Mouse (Mus musculus) retina, embryonic 14.5 days (tissue): Measurements from ENCODE around the gene Stk38.
"Not testable (repeated sequence)": the region's sequence is repeated elsewhere in the genome, so short reads cannot be mapped to it uniquely, and the experiment has no call there.

Experiments
- DNase-seq: peaks from one replicate; pipeline ENCODE4 v3.0.0-alpha.2; 2015; ENCODE audit warnings: low spot score

The Stk38 gene

DNA sequence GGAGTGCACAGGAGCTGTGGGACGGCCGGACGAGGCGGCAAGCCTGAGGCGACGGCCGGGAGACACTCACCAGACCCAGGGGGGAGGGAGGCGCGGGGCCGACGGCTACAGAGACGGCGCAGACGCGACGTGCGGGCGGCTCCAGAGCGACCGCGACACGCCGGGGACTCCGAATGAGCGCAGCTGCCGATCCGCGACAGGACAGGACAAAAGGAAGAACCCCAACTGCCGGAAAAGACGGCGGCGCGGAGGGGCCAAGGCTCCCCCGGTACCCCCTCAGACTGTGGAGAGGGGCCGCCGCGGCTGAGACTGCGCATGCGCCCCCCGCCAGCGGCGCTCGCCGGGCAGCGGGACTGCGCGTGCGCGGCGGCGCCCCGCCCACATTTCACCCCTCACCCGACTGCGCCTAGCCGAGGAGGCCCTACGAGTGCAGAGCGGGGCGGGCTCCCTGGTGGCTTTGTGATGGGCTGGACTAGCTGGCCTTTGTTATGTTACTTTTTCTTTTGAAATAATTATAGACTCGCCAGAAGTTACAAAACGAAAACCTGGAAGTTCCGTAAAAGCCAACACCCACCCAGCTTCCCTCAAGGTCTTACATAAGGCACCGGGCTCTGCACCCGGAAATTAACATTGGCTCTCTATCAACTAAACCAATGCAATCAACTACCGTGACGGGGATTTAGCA lies at the start of gene Stk38:
Stk38 (minus strand) TSS at position 355 of the 685 bp plus-strand sequence.
- peak; percentile 91 for DNase-seq

DNA sequence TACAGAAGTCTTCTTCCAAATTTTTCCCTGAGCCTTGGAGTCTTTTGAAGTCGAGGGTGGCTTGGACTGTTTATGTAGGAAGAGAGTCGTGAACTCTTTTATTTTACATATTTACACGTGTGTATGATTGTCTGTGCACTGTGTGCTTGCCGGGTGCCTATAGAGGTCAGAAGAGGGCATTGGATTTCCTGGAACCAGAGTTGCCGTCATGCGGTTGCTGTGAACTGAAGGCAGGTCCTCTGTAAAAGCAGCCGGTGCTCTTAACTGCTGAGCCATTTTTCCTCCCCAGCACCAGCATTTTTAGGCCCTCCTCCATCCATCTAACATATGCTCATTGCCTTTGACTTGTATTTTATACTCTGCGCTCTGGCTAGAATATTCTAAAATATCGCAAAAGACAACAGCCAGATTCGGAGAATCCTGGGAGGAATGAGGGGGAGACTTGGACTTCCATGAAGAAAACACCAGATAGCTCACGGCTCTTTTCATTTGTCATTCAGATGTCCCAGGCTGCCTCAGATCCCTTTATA lies 49.6 kb upstream of the Stk38 start:
- DNase-seq: no peak

DNA sequence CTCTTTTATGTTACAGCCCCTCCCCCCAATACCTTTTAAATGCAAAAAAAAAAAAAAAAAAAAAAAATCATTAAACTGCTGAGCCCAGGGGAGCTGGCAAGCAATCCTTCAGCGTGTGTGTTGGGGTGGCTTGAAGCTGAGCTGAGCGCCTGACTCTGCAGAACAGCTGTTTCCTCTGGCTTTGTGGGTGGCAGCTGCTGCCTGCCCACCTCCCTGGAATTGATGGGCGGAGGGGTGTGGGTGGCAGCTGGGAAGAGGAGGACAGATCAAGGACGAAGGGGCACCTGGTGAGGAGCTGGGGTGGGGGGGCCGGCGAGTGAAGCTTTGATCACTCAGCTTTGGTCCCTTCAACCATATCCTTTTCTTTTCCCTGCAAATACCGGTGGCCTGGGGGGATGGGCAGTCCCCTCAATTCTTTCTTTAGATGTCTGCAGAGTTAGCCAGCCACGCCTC lies 48.9 kb upstream of the Stk38 start:
- DNase-seq: no peak

DNA sequence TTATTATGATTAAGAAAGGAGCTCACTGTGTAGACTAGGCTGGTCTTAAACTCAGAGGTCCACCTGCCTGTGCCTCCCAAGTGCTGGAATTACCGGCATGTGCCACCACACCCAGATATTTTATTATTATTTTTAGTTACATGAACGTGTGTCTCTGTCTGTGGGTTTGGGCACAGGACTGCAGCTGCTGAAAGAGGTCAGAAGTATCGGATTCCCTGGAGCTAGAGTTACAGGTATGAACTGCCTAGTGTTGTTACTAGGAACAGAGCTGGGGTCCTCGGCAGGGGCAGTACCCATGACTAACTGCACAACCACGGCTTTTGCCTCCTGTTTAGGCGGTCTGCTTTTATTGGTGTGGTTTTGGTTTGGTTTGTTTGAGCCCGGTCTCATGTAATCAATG lies 48.4 kb upstream of the Stk38 start:
- DNase-seq: no peak

DNA sequence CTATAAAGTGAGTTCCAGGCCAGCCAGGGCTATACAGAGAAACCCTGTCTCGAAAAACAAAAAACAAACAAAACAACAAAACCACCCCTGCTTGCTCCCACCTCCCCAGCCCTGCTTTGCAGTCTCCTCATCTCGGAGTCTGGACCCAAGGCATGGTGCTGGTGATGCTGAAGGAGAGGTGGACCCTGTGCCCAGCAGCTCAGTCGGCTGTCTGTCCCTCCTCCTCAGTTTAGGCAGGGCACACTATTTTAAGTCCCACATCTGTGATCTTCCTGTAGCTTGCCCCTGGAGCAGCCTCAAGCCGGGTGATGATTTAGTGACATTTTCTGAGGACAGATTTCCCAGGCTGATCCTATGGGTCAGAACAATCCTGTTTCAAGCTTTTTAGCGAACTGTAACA lies 47.8 kb upstream of the Stk38 start:
- no peak for DNase-seq

DNA sequence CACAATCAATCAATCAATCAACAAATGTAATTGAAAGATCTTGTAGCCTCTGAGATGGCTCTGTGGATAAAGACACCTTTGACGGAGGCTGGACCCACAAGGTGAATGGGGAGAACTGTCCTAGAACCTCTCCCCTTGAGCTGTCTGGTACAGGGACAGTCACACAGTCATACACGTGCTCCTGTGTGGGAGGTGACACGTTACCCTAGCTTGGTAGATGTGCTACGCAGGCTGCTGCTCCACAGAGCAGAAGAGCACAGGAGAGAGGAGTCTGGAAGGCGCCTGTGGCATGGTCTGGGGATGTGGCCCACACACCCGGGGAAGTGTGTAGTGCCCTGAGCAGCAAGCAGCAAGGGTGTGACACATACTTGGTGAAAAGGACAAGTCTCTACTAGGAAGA lies 46.6 kb upstream of the Stk38 start:
- no peak for DNase-seq

DNA sequence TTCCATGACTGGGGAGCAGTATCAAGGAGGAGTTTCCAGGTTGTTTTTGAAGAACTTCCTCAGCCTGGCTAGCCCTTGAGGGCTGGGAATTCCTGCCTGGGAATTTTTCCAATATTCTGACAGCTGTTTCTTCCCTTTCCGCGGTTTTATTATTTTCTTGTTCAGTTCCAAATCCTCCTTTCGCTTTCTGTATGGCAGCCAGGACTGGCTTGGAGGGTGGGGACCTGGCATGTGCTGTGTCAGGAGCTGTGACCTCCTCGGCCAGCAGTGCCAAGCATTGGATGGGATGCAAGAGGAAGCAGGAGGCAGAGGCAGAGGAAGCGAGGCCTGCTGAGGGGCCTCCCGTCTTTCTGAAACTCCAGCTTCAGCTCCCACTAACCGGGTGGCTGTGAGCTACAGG lies 46.0 kb upstream of the Stk38 start:
- no peak for DNase-seq

DNA sequence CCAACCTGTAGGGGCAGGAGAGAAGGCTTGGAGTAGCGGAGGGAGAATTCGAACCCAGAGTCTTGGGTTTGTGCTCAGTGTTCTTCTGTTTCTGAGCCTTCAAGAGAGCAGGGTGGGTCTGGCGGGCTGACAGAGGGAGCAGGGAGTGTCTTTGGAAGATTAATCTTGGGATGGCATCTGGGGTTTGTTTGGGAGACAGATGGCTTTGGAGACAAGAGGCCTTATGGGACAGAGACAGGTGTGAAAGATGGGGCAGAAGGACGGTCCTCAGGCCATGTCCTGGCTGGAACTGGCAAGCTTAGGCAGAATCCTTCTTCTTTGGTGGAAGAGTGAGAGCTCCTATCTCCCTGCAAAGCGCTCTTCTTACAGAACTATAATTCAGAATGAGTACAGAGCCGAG lies 45.3 kb upstream of the Stk38 start:
- no peak for DNase-seq

DNA sequence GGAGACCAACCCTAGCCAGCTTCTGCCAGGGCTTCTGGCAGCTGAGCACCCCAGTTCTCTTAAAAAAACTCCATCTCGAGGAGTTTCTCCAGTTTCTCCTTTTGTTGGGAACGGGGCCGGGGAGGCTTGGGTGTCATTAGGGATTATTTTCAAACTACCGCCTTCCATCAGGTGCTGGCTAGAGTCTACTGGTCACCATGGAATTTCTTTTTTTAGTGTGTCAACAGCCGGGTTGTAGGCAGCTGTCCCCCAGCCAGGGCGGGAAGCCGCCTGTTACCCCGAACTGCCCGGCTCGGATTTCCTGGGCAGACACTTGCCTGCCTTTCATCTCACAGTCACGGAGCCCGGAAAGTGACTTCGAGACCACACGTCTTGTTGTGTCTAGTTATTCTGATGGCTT lies 43.0 kb upstream of the Stk38 start:
- no peak for DNase-seq

DNA sequence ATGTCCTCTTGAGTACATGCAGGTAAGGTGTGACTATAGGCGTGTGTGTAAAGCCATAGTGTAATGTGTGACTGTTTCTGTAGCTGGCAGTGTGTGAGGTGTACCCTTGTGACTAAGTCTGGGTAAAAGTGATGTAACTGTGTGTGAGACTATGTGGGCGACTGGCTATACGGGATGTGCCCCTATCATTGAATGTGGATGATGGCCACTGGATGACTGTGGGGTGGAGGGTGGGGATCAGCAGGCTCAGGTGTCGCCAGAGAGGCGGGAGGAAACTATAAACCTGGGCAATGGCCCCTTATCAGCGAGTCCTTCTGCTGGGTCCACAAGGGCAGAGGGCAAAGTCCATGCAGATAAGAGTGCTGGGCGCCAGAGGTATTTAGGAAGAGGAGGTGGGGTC lies 42.1 kb upstream of the Stk38 start:
- no peak for DNase-seq

DNA sequence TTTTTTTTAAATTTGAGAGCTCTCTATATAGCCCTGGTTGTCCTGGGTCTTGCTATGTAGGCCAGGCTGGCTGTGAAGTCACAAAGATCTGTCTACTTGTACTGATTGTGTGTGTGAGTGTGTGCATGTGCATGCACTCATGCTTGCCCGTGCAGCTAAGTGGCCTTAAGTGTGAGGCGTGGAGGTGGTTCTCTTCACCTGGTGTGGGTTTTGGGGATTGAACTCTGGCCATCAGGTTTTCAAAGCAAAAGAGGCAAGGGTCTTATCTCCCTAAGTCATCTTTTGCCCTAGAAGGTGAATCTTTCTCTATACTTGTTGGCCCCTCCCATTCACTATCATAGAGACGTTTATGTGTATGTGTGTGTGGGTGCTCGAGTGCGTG lies 41.7 kb upstream of the Stk38 start:
- no peak for DNase-seq

DNA sequence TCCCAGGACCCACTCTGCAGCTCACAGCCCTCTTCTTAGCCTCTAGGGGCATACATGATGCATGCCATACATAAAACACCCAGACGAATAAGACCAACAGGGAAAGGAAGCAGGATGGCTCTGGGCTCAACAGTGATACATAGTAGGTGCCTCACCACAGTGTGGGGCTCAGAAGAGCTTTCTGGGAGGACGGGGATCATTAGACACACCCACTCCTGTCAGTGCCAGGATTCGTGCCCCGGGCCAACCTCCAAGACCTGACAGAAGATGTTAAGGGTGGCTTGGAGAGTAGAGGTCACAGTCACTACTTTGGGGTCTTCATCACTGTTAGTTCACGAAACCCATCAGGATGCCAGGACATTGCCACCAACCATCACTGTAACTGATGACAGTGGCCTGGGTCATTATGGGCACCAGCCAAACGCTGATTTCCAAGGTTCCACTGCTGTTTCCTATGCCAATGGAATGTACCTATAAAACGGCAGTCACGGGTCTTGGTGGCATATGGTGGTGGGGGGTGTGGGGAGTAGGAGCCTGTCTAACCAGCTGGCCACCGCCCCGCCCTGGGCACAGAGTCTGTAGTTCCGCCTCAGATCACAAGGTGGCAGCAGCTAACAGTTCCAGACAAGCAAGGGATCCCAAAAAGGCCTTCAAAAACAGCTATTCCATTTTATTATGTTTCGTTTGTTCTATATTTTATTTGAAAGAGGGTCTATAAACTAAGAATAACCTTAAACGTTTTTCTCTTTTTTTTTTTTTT lies 41.1 kb upstream of the Stk38 start:
- DNase-seq: peak; percentile 90

DNA sequence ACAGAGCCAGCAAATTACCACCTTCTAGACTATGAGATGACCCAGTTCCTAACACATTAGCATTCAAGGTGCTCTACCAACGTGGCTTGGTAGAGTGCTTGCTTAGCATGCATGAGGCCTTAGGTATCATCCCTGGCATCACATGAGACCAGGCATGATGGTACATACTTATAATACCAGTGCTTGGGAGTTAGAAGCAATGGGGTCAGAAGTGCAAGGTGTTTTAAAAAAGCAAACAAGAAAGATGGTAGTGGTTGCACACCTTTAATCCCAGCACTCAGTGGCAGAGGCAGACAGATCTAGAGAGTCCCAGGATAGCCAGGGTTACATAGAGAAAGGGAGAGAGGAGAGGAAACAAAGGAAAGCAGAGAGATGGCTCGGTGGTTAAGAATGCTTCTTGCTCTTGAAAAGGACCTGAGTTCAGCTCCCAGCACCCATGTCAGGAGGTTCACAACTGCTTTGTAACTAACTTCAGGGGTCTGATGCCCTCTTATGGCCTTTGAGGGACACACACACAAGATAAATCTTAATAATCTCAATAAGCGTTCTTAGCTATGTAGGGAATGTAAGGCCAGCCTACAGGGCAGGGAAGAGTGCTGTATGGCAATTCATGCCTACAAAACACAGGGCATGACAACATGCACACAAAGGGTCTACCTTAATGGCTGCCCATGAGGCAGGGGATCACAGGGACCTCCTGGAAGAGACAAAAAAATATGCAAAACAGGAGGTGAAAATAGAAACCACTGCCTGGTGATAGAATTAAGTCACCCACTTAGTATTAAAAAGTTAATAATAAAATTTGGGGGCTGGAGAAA lies 40.1 kb upstream of the Stk38 start:
- no peak for DNase-seq

DNA sequence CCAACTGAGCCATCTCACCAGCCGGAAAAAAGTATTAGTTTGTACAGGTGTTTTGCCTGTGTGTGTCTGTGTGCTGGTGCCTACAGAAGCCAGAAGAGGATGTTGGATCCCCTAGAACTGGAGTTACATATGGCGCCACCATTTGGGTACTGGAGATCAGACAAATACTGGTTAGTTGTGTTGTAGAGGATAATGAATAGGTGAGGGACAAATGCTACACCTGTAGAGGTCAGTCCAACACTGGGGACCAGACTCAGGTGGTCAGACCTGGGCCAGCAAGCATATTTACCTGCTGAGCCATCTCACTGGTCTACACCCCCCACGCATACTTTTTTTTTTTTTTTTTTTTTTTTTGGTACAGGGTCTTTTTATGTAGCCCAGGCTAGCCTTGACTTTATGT lies 39.1 kb upstream of the Stk38 start:
- no peak for DNase-seq

DNA sequence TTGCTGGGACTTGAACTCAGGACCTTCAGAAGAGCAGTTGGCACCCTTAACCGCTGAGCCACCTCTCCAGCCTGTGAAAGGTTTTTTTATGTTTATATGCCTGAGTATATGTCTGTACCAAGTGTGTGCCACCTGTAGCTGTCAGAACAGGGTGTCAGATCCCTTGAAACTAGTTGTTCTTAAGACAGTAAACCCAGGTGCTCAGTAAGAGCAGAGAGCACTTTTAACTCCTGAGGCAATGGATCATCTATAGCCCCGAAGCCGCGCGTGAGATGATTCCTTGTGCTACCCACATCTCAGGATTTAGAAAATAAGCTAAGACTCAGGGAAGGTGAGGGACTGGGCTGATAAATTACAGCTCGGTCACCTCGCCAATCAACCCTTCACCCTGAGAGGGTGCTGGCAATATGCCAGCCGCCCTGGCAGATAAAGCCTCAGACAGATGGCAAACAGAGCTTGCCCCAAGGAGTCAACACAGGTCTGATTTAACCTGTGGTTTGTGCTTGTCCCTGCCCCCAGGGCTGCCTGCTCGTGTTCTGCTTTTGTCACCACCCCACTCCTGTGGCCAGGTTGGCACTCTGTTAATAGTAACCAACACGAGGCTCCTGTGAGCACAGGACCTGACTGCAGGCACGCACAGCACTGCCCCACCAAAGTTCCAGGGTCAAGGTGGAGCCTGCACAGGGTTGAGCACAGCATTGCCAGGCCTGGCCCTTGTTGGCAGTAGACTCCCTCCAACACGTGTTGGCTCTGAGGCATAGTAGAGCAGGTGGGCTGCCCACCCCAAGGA lies 38.1 kb upstream of the Stk38 start:
- DNase-seq: no peak

DNA sequence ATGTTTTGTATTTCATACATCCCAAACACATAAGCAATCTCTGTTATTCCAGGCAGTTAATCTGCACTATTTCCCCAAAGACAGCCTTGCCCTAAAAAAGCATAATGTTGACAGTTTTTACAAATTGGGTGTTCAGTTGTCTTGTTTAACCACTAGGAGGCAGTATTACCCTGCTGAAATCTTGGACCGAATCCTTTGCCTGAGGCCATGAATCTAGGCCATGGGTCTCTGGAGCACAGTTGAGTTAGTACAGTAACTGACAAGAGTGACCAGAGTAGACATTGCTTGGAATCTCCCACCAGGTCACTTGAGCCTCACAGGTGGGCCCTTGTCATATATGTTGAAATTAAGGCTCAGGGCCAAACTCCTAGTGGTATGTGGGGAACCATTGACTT lies 37.1 kb upstream of the Stk38 start:
- peak; percentile 79 for DNase-seq

DNA sequence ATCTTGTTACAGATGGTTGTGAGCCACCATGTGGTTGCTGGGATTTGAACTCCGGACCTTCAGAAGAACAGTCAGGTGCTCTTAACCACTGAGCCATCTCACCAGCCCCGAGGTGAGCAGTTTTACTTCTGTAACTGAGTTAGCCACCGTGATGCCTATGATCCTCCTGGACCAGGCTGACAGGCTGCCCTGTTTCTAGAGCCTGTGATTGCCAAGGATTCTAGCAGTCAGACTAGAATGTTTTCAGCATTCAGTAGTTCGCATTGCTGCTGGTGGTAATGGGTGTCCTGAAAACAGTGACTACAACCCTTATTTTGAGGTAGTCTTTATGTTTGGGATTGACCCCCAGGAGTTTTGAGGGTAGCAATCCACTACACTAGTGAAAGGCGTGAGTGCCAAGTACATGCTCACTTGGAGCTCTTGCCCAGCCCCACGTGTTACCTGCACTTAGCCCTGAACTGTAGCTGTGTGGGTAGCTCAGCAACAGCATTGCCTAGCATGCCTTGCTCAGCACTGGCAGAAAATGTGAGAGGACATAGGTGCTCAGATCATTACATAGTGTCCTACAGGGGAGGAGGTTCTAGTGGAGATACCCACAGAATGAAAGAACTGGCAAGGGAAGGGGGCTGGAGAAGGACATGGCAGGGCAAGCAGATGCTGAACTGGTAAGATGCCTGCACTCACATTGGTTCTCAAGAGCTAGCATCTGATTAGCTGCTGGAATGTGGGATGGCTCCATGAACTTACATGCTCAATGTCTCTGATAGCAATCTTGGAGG lies 36.5 kb upstream of the Stk38 start:
- no peak for DNase-seq

DNA sequence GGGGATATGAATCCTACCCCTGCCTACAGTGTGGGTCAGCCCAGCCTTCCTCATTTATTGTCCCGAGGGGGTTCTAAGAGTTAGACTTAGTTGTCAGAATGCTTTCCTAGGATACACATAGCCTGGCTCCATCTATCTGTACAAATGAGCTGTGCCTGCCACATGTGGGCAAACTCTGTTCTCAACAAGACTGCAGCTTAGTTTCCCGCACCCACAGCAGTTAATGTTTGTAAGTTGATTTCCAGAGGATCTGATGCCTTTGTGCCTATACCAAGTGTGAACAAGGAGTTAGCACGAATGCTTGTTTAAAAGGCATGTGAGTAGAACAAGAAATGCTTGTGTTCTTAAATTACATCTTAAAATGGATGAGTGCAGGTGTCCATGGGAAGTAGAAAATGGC lies 35.8 kb upstream of the Stk38 start:
- DNase-seq: no peak

DNA sequence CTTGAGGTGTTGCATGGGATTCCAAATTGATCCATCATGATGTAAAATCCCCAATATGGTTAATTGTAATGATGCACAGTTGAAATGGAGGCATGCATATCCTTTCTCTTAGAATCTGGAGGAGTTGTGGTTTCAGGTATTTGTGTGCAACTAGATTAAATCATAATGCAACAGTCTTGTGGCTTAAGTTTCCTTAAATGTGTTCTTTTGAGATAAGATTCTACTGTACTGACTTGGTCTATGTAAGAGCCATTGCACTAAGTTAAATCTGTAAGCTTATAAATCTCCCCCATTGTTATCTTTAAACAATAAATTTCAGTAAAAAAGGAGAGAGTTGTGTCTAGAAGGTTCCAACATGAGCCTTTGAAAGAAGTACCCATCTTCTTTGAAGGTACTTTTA lies 34.8 kb upstream of the Stk38 start:
- no peak for DNase-seq

DNA sequence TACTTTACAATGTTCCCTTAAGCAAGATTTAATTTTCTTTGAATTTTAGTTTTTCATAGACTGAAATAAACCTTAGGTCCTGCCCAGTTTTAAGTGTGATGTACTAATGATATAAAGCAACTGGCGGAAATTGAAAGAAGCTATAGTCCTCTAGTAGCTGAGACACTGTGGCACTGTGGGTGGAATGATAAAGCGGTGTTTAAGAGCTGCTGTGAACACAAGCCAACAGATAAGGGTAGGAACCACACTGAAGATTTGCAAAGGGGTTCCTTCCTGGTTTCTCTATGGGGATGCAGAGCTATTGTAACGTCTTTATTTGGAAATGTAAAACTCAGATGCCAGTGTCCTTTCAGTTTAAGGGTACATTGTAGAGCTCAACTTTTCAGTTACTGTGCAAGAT lies 33.8 kb upstream of the Stk38 start:
- not testable (repeated sequence) for DNase-seq

DNA sequence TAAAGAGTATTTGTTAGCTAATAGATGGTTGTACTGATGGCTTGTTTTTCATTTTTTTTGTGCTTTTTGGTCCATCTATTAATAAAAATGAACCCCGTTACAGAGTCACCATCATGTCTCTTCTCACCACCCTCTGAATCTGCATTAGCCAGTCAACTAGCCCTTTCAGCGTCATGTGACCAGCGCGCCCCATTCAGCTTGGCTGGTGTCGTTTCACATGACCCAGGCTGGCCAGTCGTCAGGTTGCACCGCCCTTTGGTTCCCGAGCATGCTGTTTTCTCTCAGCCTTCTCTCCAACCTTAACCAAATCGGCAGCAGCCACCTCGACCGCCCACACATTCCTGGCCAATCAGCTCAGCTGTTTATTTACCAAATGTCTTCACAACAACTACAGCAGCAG lies 31.6 kb upstream of the Stk38 start:
- no peak for DNase-seq
